Comparison of ENCODE assay signal across 8 mouse cellular contexts in the genomic region with DNA sequence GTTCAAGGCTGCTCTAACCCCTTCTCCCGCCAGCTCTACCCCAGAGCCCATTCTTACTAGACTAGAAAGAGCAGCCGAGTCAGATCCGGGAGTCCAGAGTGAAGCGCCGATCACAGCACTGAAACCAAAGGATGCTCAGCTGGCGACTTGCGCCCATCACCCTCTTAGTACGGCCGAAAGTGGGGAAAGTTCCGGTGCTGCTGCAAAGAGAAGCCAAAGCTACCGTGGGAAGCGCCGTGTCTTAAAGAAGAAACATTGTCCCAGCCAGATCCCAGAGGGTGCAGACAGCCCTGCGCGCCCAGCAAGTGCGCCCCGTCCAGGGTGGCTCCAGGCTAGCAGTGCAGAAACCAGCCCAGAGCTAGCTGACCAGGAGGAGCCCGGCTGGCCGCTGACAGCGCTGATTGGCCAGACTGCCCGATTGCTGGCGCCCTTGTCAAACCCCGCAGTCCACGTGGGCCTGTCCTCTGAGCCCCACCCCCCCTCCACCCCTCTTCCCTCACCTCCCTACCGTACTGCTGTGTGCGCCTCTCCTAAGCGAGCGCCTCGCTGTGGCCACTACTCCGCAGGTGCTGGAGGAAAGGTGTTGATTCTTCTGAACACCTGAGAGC. TPM values are rescaled to one million over a fixed set of nuclear protein-coding genes. Genes with fewer than 3 reads are reported as not detected.
DNase-seq lines count a peak whose midpoint lies in the region; ATAC-seq lines count a peak whose summit lies in the region.

A gene (minus strand): TSS at position 340 of the 608 bp plus-strand sequence.

- no peaks in the 10 kb centered on the region for H3K9me3 ChIP-seq in forebrain, embryonic 12.5 days
- H3K9me3 ChIP-seq in kidney, embryonic 16.5 days (ENCODE audit: low read length), result no peaks in the 10 kb centered on the region
- H3K9me3 ChIP-seq in stomach, embryonic 16.5 days (replicated peaks; ENCODE audit: control insufficient read depth, low read length), result no peaks in the 10 kb centered on the region

- H3K4me1 ChIP-seq in forebrain, embryonic 12.5 days, result peaks cover 18% of the 10 kb centered on the region
- no peaks in the 10 kb centered on the region; the same call in none of the 2 replicates for H3K4me1 ChIP-seq in kidney, embryonic 16.5 days (ENCODE audit: insufficient read depth, low read length)
- peaks cover 3% of the 10 kb centered on the region; the same call in 1 of the 2 replicates for H3K4me1 ChIP-seq in stomach, embryonic 16.5 days (ENCODE audit: control insufficient read depth, insufficient read depth, low read length)

- H3K4me3 ChIP-seq in forebrain, embryonic 12.5 days (replicated peaks), result peak within 1 kb of the TSS; percentile 41
- peak within 1 kb of the TSS; percentile 43 for H3K4me3 ChIP-seq in kidney, embryonic 16.5 days (ENCODE audit: low read length)
- peak within 1 kb of the TSS; percentile 40 for H3K4me3 ChIP-seq in stomach, embryonic 16.5 days (replicated peaks; ENCODE audit: low read length)

- no peaks in the 10 kb centered on the region for H3K36me3 ChIP-seq in forebrain, embryonic 12.5 days (replicated peaks)
- no peaks in the 10 kb centered on the region for H3K36me3 ChIP-seq in kidney, embryonic 16.5 days (ENCODE audit: insufficient read depth, low read length)
- H3K36me3 ChIP-seq in stomach, embryonic 16.5 days (ENCODE audit: control insufficient read depth, insufficient read depth, low read length), result no peaks in the 10 kb centered on the region

- H3K4me2 ChIP-seq in forebrain, embryonic 12.5 days, result peak within 1 kb of the TSS; percentile 66
- H3K4me2 ChIP-seq in kidney, embryonic 16.5 days (replicated peaks; ENCODE audit: low read depth, low read length), result peak within 1 kb of the TSS; percentile 85
- peak within 1 kb of the TSS; percentile 72 for H3K4me2 ChIP-seq in stomach, embryonic 16.5 days (ENCODE audit: low read depth, low read length)

- under 1% methylated on average over 30 of the region's 30 CpGs for WGBS in forebrain, embryonic 12.5 days
- WGBS in kidney, embryonic 16.5 days, result under 1% methylated on average over 30 of the region's 30 CpGs
- WGBS in stomach, embryonic 16.5 days, result 0% methylated on average over 30 of the region's 30 CpGs

- peaks cover 47% of the 10 kb centered on the region for H3K27me3 ChIP-seq in forebrain, embryonic 12.5 days
- peaks cover 33% of the 10 kb centered on the region for H3K27me3 ChIP-seq in kidney, embryonic 16.5 days (ENCODE audit: insufficient read depth, low read length)
- H3K27me3 ChIP-seq in stomach, embryonic 16.5 days (ENCODE audit: control insufficient read depth, insufficient read depth, low read length), result peaks cover 32% of the 10 kb centered on the region

- peak within 1 kb of the TSS; percentile 12; the same call in 1 of the 2 replicates for H3K9ac ChIP-seq in forebrain, embryonic 12.5 days
- peak within 1 kb of the TSS; percentile 10 for H3K9ac ChIP-seq in kidney, embryonic 16.5 days (replicated peaks; ENCODE audit: low read length)
- H3K9ac ChIP-seq in stomach, embryonic 16.5 days (ENCODE audit: low read length), result 0 out of 2 replicates have a peak within 1 kb of the TSS, but pooled peaks have one; percentile 0

- ATAC-seq in cerebellum, adult (ENCODE audit: insufficient number of reproducible peaks, low FRiP score, low TSS enrichment), result peak; percentile 57; the same call in 1 of the 2 replicates
- peak; percentile 92 for ATAC-seq in forebrain, embryonic 12.5 days (ENCODE audit: low FRiP score)
- ATAC-seq in kidney, embryonic 16.5 days (ENCODE audit: low FRiP score, low TSS enrichment), result peak; percentile 96
- peak; percentile 85; the same call in 1 of the 2 replicates for ATAC-seq in stomach, embryonic 16.5 days (ENCODE audit: insufficient read depth, low FRiP score)

- no peak for DNase-seq in cerebellum, adult 9-11 months
- DNase-seq in R1 (ENCODE audit: low read depth, low spot score), result peak; percentile 69
- peak; percentile 26 for DNase-seq in lung, postnatal 25 days (ENCODE audit: low spot score)
- no peak for DNase-seq in thymus, postnatal 0 days (ENCODE audit: low spot score)

- H3K27ac ChIP-seq in forebrain, embryonic 12.5 days, result no peak within 1 kb of the TSS
- H3K27ac ChIP-seq in kidney, embryonic 16.5 days (ENCODE audit: low read length), result no peak within 1 kb of the TSS
- no peak within 1 kb of the TSS for H3K27ac ChIP-seq in stomach, embryonic 16.5 days (ENCODE audit: low read length)

RNA-seq across cellular contexts. Expression of the gene that starts here (rescaled TPM):
- polyA plus RNA-seq in forebrain, embryonic 12.5 days (2016; fragmentation: Nextera tagmentation; extraction: Ambion mirVana), result 0.65 and 0.70 TPM in 2 replicates
- polyA plus RNA-seq in kidney, embryonic 16.5 days (2015; fragmentation: Nextera tagmentation; extraction: Ambion mirVana), result 0.59 and 0.77 TPM in 2 replicates
- polyA plus RNA-seq in stomach, embryonic 16.5 days (2015; fragmentation: Nextera tagmentation; extraction: Ambion mirVana), result 0.12 TPM in 1 of 2 replicates, not detected in the other
- 0.88 and 1.1 TPM in 2 replicates for polyA plus RNA-seq in thymus, postnatal 0 days (2015; fragmentation: Nextera tagmentation; extraction: Ambion mirVana)

Comparison
In these comparisons a context has a peak if more than half of its experiments do, and no peak if none do; other contexts are left out.
1. Peak in ATAC-seq, H3K4me3 ChIP-seq, H3K9ac ChIP-seq and H3K4me2 ChIP-seq in forebrain, embryonic 12.5 days; RNA of the gene not detected or under 1 TPM.
2. Peak in ATAC-seq, H3K4me3 ChIP-seq, H3K9ac ChIP-seq and H3K4me2 ChIP-seq in kidney, embryonic 16.5 days; RNA of the gene not detected or under 1 TPM.
3. Peak in ATAC-seq, H3K4me3 ChIP-seq, H3K9ac ChIP-seq and H3K4me2 ChIP-seq in stomach, embryonic 16.5 days; RNA of the gene not detected or under 1 TPM.
4. DNase-seq: peak in R1 (single experiment) and lung, postnatal 25 days (single experiment); none in cerebellum, adult 9-11 months (single experiment) and thymus, postnatal 0 days (single experiment).
5. Peak in every context shown above with its lines, with median percentiles within 50 percentile points of each other: ATAC-seq, H3K4me2 ChIP-seq, H3K4me3 ChIP-seq and H3K9ac ChIP-seq.